Mouse (Mus musculus) stomach, postnatal 0 days (tissue): ENCODE results near the gene Dnah12. TPM values are rescaled to one million over a fixed set of nuclear protein-coding genes. Genes with fewer than 3 reads are reported as not detected.
"Not testable (repeated sequence)": the region's sequence is repeated elsewhere in the genome, so short reads cannot be mapped to it uniquely, and the experiment has no call there.

Source experiments
- ATAC-seq: fragments of 200-750 bp; cut with Nextera tagmentation; 2 replicates; pipeline ENCODE4 v1.8.0; 2017; ENCODE audit not compliant: low FRiP score, low TSS enrichment
- DNase-seq: peaks from one replicate; pipeline ENCODE4 v3.0.0-alpha.2; 2016; ENCODE audit warnings: low spot score
- H3K27ac ChIP-seq: fragments of 300-500 bp; sonication (generic); replicated peaks from 2 replicates; pipeline ENCODE4 v1.5.1; 2014; ENCODE audit warnings: mild to moderate bottlenecking, control low read depth
- H3K27me3 ChIP-seq: fragments of 300-500 bp; sonication (generic); 2 replicates; pipeline ENCODE4 v1.6.1; 2014; ENCODE audit warnings: low read length; ENCODE audit not compliant: control insufficient read depth, insufficient read depth
- H3K36me3 ChIP-seq: fragments of 300-500 bp; sonication (generic); 2 replicates; pipeline ENCODE4 v1.6.1; 2014; ENCODE audit warnings: low read length, mixed read lengths; ENCODE audit not compliant: control insufficient read depth, insufficient read depth
- H3K4me1 ChIP-seq: fragments of 300-500 bp; sonication (generic); replicated peaks from 2 replicates; pipeline ENCODE4 v1.6.1; 2014; ENCODE audit warnings: antibody characterized with exemption; ENCODE audit not compliant: control insufficient read depth, insufficient read depth
- H3K4me2 ChIP-seq: fragments of 300-500 bp; sonication (generic); replicated peaks from 2 replicates; pipeline ENCODE4 v1.6.1; 2014; ENCODE audit warnings: low read depth, mild to moderate bottlenecking, control low read depth, moderate library complexity
- H3K4me3 ChIP-seq: fragments of 300-500 bp; sonication (generic); 2 replicates; pipeline ENCODE4 v1.5.1; 2014; ENCODE audit warnings: low read depth, low read length, control low read depth
- H3K9ac ChIP-seq: fragments of 300-500 bp; sonication (generic); 2 replicates; pipeline ENCODE4 v1.6.1; 2014; ENCODE audit warnings: mild to moderate bottlenecking, low read length, control low read depth, mixed read lengths
- H3K9me3 ChIP-seq: fragments of 300-500 bp; sonication (generic); 2 replicates; pipeline ENCODE4 v1.6.1; 2016; ENCODE audit warnings: low read length; ENCODE audit not compliant: control insufficient read depth
- CTCF ChIP-seq: IDR thresholded peaks from 2 replicates; pipeline ENCODE4 v1.5.1; 2016; ENCODE audit warnings: antibody characterized with exemption, low read depth, mild to moderate bottlenecking, moderate library complexity
- EP300 ChIP-seq: optimal IDR thresholded peaks from 2 replicates; pipeline ENCODE3; 2016; ENCODE audit warnings: antibody characterized with exemption
- WGBS: fragments of 180-500 bp; shearing (Covaris S2); extraction: QIAGEN DNeasy Blood & Tissue Kit; methylation state at CpG from one replicate; pipeline ENCODE4 v1.1.7; 2014; 5-methylcytosine and 5-hydroxymethylcytosine counted together
- polyA plus RNA-seq: library from polyadenylated mRNA; unstranded; fragments of >200 nt; fragmentation: Nextera tagmentation; extraction: Ambion mirVana; gene quantifications from 2 replicates; pipeline ENCODE4 v1.2.1, GENCODE M21; 2015

Gene Dnah12
- polyA plus RNA-seq, 1 experiment from 2014 or later, result 0.02 TPM

- Histone ChIP-seq H3K4me2 (peak within 1 kb of the TSS; percentile 93), H3K36me3 (peaks cover 2% of the 10 kb centered on the region; the same call in 1 of the 2 replicates), H3K4me3 (peak within 1 kb of the TSS; percentile 87), H3K27me3 (no peaks in the 10 kb centered on the region), H3K9ac (peak within 1 kb of the TSS; percentile 92), H3K27ac (peak within 1 kb of the TSS; percentile 93), H3K9me3 (no peaks in the 10 kb centered on the region), H3K4me1 (peaks cover 2% of the 10 kb centered on the region; the same call in 1 of the 2 replicates)
- TF ChIP-seq CTCF, result no peak
- TF ChIP-seq EP300, result peak; percentile 87
- ATAC-seq, result peak; percentile 92
- DNase-seq, result peak; percentile 91
- under 1% methylated on average over 68 of the region's 70 CpGs for WGBS
These were observed 23.6 kb upstream of the Dnah12 start, which contains the start of gene Pde12 for GRCm38 (mm10) chr14:26669292-26670073. Pde12 (minus strand) TSS chr14:26669883.

- Histone ChIP-seq H3K27ac (no peak overlapping the region), H3K9me3 (no peaks in the 10 kb centered on the region), H3K4me2 (no peak overlapping the region), H3K9ac (no peak overlapping the region), H3K36me3 (no peaks in the 10 kb centered on the region), H3K27me3 (no peaks in the 10 kb centered on the region), H3K4me1 (peaks cover 2% of the 10 kb centered on the region; the same call in 1 of the 2 replicates), H3K4me3 (no peak overlapping the region)
- TF ChIP-seq CTCF (peak; percentile 39; the same call in 1 of the 2 replicates), EP300 (no peak)
- ATAC-seq, result no peak
- DNase-seq, result no peak
These were observed 22.1 kb upstream of the Dnah12 start for GRCm38 (mm10) chr14:26670964-26671363.

DNA sequence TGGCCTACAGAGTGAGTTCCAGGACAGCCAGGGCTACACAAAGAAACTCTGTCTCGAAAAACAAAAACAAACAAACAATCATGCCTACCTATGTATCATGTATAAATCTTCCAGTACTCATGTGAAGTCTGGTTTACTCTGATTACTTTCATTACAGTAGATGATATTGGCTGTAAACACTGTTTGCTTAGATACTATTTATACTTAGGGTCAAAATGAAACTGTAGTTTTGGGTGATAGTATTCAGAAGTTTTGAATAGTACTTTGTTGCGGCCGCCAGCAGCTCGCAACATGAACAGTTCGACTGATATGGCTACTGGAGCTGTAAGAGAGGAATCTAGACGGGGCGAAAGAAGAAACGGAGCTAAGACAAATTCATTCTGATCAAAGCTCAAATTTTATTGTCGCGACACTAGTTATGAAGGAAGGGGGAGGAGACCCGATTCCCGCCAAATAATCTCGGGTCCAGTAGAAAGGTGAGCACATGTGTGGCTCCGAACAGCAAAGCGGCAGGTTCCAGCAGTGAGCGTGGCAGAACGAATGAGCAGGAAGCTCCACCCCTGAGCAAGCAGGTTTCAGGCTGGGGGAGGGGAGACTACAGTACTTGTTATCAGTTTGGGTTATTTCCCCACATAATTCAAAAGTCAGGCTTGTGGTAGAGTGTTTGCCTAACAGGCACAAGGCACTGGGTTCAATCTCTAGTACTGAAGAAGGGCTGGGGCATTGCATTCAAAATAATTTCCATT is 21.0 kb upstream of the Dnah12 start:
- not testable (repeated sequence) for ATAC-seq, H3K36me3 ChIP-seq, H3K27ac ChIP-seq, H3K4me1 ChIP-seq, H3K4me3 ChIP-seq, H3K4me2 ChIP-seq, H3K27me3 ChIP-seq, H3K9me3 ChIP-seq, H3K9ac ChIP-seq, DNase-seq
- 53% methylated on average over 17 of the region's 17 CpGs for WGBS

GRCm38 (mm10) chr14:26674476-26675169 is 18.5 kb upstream of the Dnah12 start:
- 61% methylated on average over 2 of the region's 2 CpGs for WGBS
- peak overlapping the region; percentile 65 for H3K27ac ChIP-seq
- peak; percentile 25 for DNase-seq
- not testable (repeated sequence) for H3K27me3 ChIP-seq, H3K9ac ChIP-seq, H3K4me1 ChIP-seq, H3K36me3 ChIP-seq, H3K4me3 ChIP-seq, H3K4me2 ChIP-seq, H3K9me3 ChIP-seq
- ATAC-seq, result peak; percentile 77

GRCm38 (mm10) chr14:26675371-26675770 is 17.7 kb upstream of the Dnah12 start:
- H3K36me3 ChIP-seq, result no peaks in the 10 kb centered on the region
- H3K4me1 ChIP-seq, result no peaks in the 10 kb centered on the region
- H3K4me2 ChIP-seq, result no peak overlapping the region
- DNase-seq (peak; percentile 60), ATAC-seq (no peak)
- H3K9ac ChIP-seq, result no peak overlapping the region
- no peaks in the 10 kb centered on the region for H3K9me3 ChIP-seq
- 16% methylated on average over 12 of the region's 12 CpGs for WGBS
- H3K27me3 ChIP-seq, result no peaks in the 10 kb centered on the region
- no peak overlapping the region for H3K4me3 ChIP-seq
- TF ChIP-seq CTCF (peak; percentile 57), EP300 (no peak)
- no peak overlapping the region; the same call in 1 of the 2 replicates for H3K27ac ChIP-seq
